Mouse (Mus musculus) hindbrain, embryonic 10.5 days (tissue): ENCODE measurements at regions not wholly inside any gene's neighbourhood (a gene's known extent, or its start where the extent isn't known, plus 50 kb on each side); places are given as distances from the start of the nearest gene placed in this dataset.
A peak's percentile ranks its signal among the peaks of the same experiment; 100 is the strongest.

ENCODE experiments used
- DNase-seq: peaks from one replicate; pipeline ENCODE4 v3.0.0-alpha.2; 2017; ENCODE audit warnings: low spot score
- H3K27ac ChIP-seq: fragments of 300-500 bp; sonication (generic); 2 replicates; pipeline ENCODE4 v1.5.1; 2016; ENCODE audit warnings: mild to moderate bottlenecking, moderate library complexity
- H3K27me3 ChIP-seq: fragments of 300-500 bp; sonication (generic); 2 replicates; pipeline ENCODE4 v1.6.1; 2016; ENCODE audit warnings: mild to moderate bottlenecking; ENCODE audit not compliant: poor library complexity, insufficient read depth, severe bottlenecking
- H3K36me3 ChIP-seq: fragments of 300-500 bp; sonication (generic); 2 replicates; pipeline ENCODE4 v1.6.1; 2016; ENCODE audit warnings: mild to moderate bottlenecking, moderate library complexity
- H3K4me1 ChIP-seq: fragments of 300-500 bp; sonication (generic); replicated peaks from 2 replicates; pipeline ENCODE4 v1.6.1; 2016; ENCODE audit warnings: mild to moderate bottlenecking
- H3K4me3 ChIP-seq: fragments of 300-500 bp; sonication (generic); 2 replicates; pipeline ENCODE4 v1.5.1; 2016; ENCODE audit warnings: mild to moderate bottlenecking, moderate library complexity
- H3K9me3 ChIP-seq: fragments of 300-500 bp; sonication (generic); 2 replicates; pipeline ENCODE4 v1.6.1; 2016; ENCODE audit warnings: mild to moderate bottlenecking, moderate library complexity
- WGBS: fragments of 180-500 bp; shearing (Covaris S2); methylation state at CpG from one replicate; pipeline ENCODE4 v1.1.7; 2016; 5-methylcytosine and 5-hydroxymethylcytosine counted together

GRCm38 (mm10) chr13:25451357-25451861 lies 181.1 kb upstream of the Nrsn1 start:
- Histone ChIP-seq H3K27me3 (no peaks in the 10 kb centered on the region), H3K4me3 (no peak overlapping the region), H3K9me3 (no peaks in the 10 kb centered on the region), H3K4me1 (peaks cover 21% of the 10 kb centered on the region), H3K36me3 (no peaks in the 10 kb centered on the region), H3K27ac (peak overlapping the region; percentile 68)
- WGBS: 20% methylated on average over 13 of the region's 13 CpGs
- peak; percentile 6 for DNase-seq

- no peaks in the 10 kb centered on the region for H3K36me3 ChIP-seq
- H3K4me1 ChIP-seq: no peaks in the 10 kb centered on the region
- no peak for DNase-seq
- H3K9me3 ChIP-seq: no peaks in the 10 kb centered on the region
- no peaks in the 10 kb centered on the region for H3K27me3 ChIP-seq
- WGBS: 83% methylated on average over 6 of the region's 6 CpGs
- H3K4me3 ChIP-seq: no peak overlapping the region
- H3K27ac ChIP-seq: no peak overlapping the region
Measured at GRCm38 (mm10) chr13:25429701-25430418, 159.6 kb upstream of the Nrsn1 start.

- DNase-seq: peak; percentile 30
- no peaks in the 10 kb centered on the region for H3K27me3 ChIP-seq
- no peaks in the 10 kb centered on the region for H3K36me3 ChIP-seq
- no peak overlapping the region for H3K4me3 ChIP-seq
- WGBS: 43% methylated on average over 3 of the region's 3 CpGs
- no peaks in the 10 kb centered on the region for H3K9me3 ChIP-seq
- peak overlapping the region; percentile 62; the same call in 1 of the 2 replicates for H3K27ac ChIP-seq
- H3K4me1 ChIP-seq: peaks cover 30% of the 10 kb centered on the region
Measured at GRCm38 (mm10) chr13:25403182-25403795, 133.0 kb upstream of the Nrsn1 start.

GRCm38 (mm10) chr13:25402691-25403090 lies 132.4 kb upstream of the Nrsn1 start:
- no peaks in the 10 kb centered on the region for H3K27me3 ChIP-seq
- peak overlapping the region; percentile 69; the same call in 1 of the 2 replicates for H3K27ac ChIP-seq
- H3K4me3 ChIP-seq: no peak overlapping the region
- WGBS: 31% methylated on average over 2 of the region's 2 CpGs
- no peaks in the 10 kb centered on the region for H3K9me3 ChIP-seq
- no peaks in the 10 kb centered on the region for H3K36me3 ChIP-seq
- H3K4me1 ChIP-seq: peaks cover 30% of the 10 kb centered on the region
- DNase-seq: no peak

GRCm38 (mm10) chr13:25401936-25402504 lies 131.7 kb upstream of the Nrsn1 start:
- H3K4me1 ChIP-seq: peaks cover 30% of the 10 kb centered on the region
- peak overlapping the region; percentile 77 for H3K27ac ChIP-seq
- WGBS: 45% methylated on average over 9 of the region's 9 CpGs
- H3K4me3 ChIP-seq: no peak overlapping the region
- no peaks in the 10 kb centered on the region for H3K27me3 ChIP-seq
- peak; percentile 40 for DNase-seq
- H3K9me3 ChIP-seq: no peaks in the 10 kb centered on the region
- no peaks in the 10 kb centered on the region for H3K36me3 ChIP-seq

- no peaks in the 10 kb centered on the region for H3K36me3 ChIP-seq
- H3K27me3 ChIP-seq: no peaks in the 10 kb centered on the region
- H3K4me3 ChIP-seq: no peak overlapping the region
- no peaks in the 10 kb centered on the region for H3K4me1 ChIP-seq
- WGBS: 90% methylated on average over 5 of the region's 5 CpGs
- H3K9me3 ChIP-seq: peaks cover 5% of the 10 kb centered on the region
- H3K27ac ChIP-seq: no peak overlapping the region
- DNase-seq: no peak
Measured at GRCm38 (mm10) chr13:25392770-25393290, 122.5 kb upstream of the Nrsn1 start.

GRCm38 (mm10) chr13:25362627-25362967 lies 92.3 kb upstream of the Nrsn1 start:
- Histone ChIP-seq H3K4me3 (no peak overlapping the region), H3K4me1 (no peaks in the 10 kb centered on the region), H3K27ac (no peak overlapping the region), H3K27me3 (no peaks in the 10 kb centered on the region), H3K9me3 (no peaks in the 10 kb centered on the region), H3K36me3 (no peaks in the 10 kb centered on the region)
- no peak for DNase-seq
- WGBS: 71% methylated on average over 4 of the region's 4 CpGs

- H3K36me3 ChIP-seq: no peaks in the 10 kb centered on the region
- WGBS: 73% methylated on average over 7 of the region's 7 CpGs
- H3K27ac ChIP-seq: no peak overlapping the region
- H3K9me3 ChIP-seq: no peaks in the 10 kb centered on the region
- DNase-seq: no peak
- no peaks in the 10 kb centered on the region for H3K27me3 ChIP-seq
- H3K4me1 ChIP-seq: no peaks in the 10 kb centered on the region
- no peak overlapping the region for H3K4me3 ChIP-seq
Measured at GRCm38 (mm10) chr13:25361850-25362626, 91.7 kb upstream of the Nrsn1 start.

- no peaks in the 10 kb centered on the region for H3K9me3 ChIP-seq
Measured at GRCm38 (mm10) chr13:25347558-25347957, 77.3 kb upstream of the Nrsn1 start.

GRCm38 (mm10) chr13:25343309-25343708 lies 73.0 kb upstream of the Nrsn1 start:
- Histone ChIP-seq H3K9me3 (no peaks in the 10 kb centered on the region), H3K36me3 (no peaks in the 10 kb centered on the region), H3K27me3 (no peaks in the 10 kb centered on the region), H3K27ac (no peak overlapping the region), H3K4me3 (no peak overlapping the region), H3K4me1 (no peaks in the 10 kb centered on the region)
- WGBS: 91% methylated on average over 6 of the region's 6 CpGs
- no peak for DNase-seq

More at GRCm38 (mm10) chr13:25347558-25347957, 77.3 kb upstream of the Nrsn1 start:
- H3K4me1 ChIP-seq: no peaks in the 10 kb centered on the region
- no peak for DNase-seq
- no peak overlapping the region for H3K27ac ChIP-seq
- WGBS: 53% methylated on average over 5 of the region's 5 CpGs
- no peaks in the 10 kb centered on the region for H3K36me3 ChIP-seq
- no peak overlapping the region for H3K4me3 ChIP-seq
- H3K27me3 ChIP-seq: no peaks in the 10 kb centered on the region

GRCm38 (mm10) chr13:25341826-25342225 lies 71.5 kb upstream of the Nrsn1 start:
- no peak for DNase-seq
- Histone ChIP-seq H3K27ac (no peak overlapping the region), H3K36me3 (no peaks in the 10 kb centered on the region), H3K27me3 (no peaks in the 10 kb centered on the region), H3K4me3 (no peak overlapping the region), H3K4me1 (no peaks in the 10 kb centered on the region), H3K9me3 (no peaks in the 10 kb centered on the region)
- WGBS: 92% methylated on average over 1 of the region's 1 CpGs

- 86% methylated on average over 1 of the region's 1 CpGs for WGBS
- H3K27me3 ChIP-seq: no peaks in the 10 kb centered on the region
- no peaks in the 10 kb centered on the region for H3K4me1 ChIP-seq
- H3K27ac ChIP-seq: no peak overlapping the region
- H3K9me3 ChIP-seq: no peaks in the 10 kb centered on the region
- H3K36me3 ChIP-seq: no peaks in the 10 kb centered on the region
- DNase-seq: no peak
- no peak overlapping the region for H3K4me3 ChIP-seq
Measured at GRCm38 (mm10) chr13:25333803-25334202, 63.5 kb upstream of the Nrsn1 start.
